Mouse (Mus musculus): ENCODE data around the gene Kcnd1. TPM values are rescaled to one million over a fixed set of nuclear protein-coding genes. Genes with fewer than 3 reads are reported as not detected.
"Not testable (repeated sequence)": the region's sequence is repeated elsewhere in the genome, so short reads cannot be mapped to it uniquely, and the experiment has no call there.

The Kcnd1 gene
- polyA plus RNA-seq, 1 experiment from 2014 or later, result 5.7 TPM

- Histone ChIP-seq H3K4me3 (replicated peaks) (no peak overlapping the region), H3K27ac (replicated peaks) (no peak overlapping the region), H3K9ac (replicated peaks) (no peak overlapping the region), H3K27me3 (replicated peaks) (no peaks in the 10 kb centered on the region), H3K4me2 (no peak overlapping the region), H3K4me1 (peaks cover 10% of the 10 kb centered on the region), H3K9me3 (replicated peaks) (no peaks in the 10 kb centered on the region), H3K36me3 (peaks cover 7% of the 10 kb centered on the region; the same call in 1 of the 2 replicates)
- ATAC-seq (ENCODE audit: low FRiP score), result no peak
- 35% methylated on average over 7 of the region's 7 CpGs for WGBS
These were observed 27.1 kb upstream of the Kcnd1 start for GRCm38 (mm10) chrX:7795016-7795415.

DNA sequence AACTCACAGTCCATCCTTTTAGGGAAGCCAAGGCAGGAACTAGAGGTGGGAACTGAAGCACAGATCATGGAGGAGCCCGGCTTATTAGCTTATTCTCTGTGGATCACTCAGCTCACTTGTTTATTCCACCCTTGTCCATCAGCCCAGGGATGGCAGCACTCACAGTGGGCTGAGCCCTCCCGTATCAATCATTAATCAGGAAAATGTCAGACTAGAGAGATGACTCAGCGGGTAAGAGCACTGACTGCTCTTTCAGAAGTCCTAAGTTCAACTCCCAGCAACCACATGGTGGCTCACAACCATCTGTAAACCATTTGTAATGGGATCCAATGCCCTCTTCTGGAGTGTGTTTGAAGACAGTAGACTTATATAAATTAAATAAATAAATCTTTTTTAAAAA, 24.8 kb upstream of the Kcnd1 start:
- no peak overlapping the region for H3K27ac ChIP-seq (replicated peaks)
- no peak overlapping the region for H3K4me3 ChIP-seq (replicated peaks)
- ATAC-seq (ENCODE audit: low FRiP score), result no peak
- H3K4me2 ChIP-seq, result no peak overlapping the region
- no peaks in the 10 kb centered on the region for H3K27me3 ChIP-seq (replicated peaks)
- no peaks in the 10 kb centered on the region for H3K4me1 ChIP-seq
- no peaks in the 10 kb centered on the region for H3K9me3 ChIP-seq (replicated peaks)
- H3K9ac ChIP-seq (replicated peaks), result no peak overlapping the region
- peaks cover 14% of the 10 kb centered on the region; the same call in 1 of the 2 replicates for H3K36me3 ChIP-seq
- 87% methylated on average over 3 of the region's 3 CpGs for WGBS

GRCm38 (mm10) chrX:7802157-7802556, 19.9 kb upstream of the Kcnd1 start:
- not testable (repeated sequence) for H3K4me2 ChIP-seq
- peaks cover 36% of the 10 kb centered on the region for H3K36me3 ChIP-seq

DNA sequence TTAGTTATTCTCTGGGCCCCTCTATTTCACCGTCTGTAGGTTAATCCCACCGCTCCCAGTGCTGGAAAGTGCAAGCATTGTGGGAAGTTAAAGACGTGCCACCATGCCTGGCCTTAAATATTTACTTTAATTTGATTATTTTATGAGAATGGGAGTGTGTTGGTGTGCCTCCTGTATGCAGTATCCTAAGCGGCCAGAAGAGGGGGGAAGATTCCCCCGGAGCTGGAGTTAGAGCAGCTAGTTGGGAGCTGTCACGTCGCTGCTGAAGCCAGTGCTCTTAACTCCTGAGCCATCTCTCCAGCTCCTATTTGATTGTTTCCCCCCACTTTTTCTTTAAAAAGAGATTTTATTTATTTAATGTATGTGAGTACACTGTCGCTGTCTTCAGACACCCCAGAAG, 7.1 kb upstream of the Kcnd1 start:
- not testable (repeated sequence) for H3K9ac ChIP-seq (replicated peaks); H3K4me3 ChIP-seq (replicated peaks); H3K4me1 ChIP-seq; H3K27ac ChIP-seq (replicated peaks); ATAC-seq (ENCODE audit: low FRiP score); H3K27me3 ChIP-seq (replicated peaks); H3K4me2 ChIP-seq; H3K9me3 ChIP-seq (replicated peaks)
- 61% methylated on average over 8 of the region's 8 CpGs for WGBS
- peaks cover 30% of the 10 kb centered on the region; the same call in 1 of the 2 replicates for H3K36me3 ChIP-seq

More at GRCm38 (mm10) chrX:7802157-7802556, 19.9 kb upstream of the Kcnd1 start:
- H3K9me3 ChIP-seq (replicated peaks); H3K4me3 ChIP-seq (replicated peaks); H3K4me1 ChIP-seq; H3K27ac ChIP-seq (replicated peaks); H3K27me3 ChIP-seq (replicated peaks); H3K9ac ChIP-seq (replicated peaks); ATAC-seq (ENCODE audit: low FRiP score): not testable (repeated sequence)
- WGBS, result 79% methylated on average over 2 of the region's 2 CpGs

GRCm38 (mm10) chrX:7837146-7837545, 15.1 kb downstream of the Kcnd1 start:
- Histone ChIP-seq H3K36me3 (no peaks in the 10 kb centered on the region), H3K27me3 (replicated peaks) (no peaks in the 10 kb centered on the region), H3K27ac (replicated peaks) (no peak overlapping the region), H3K4me2 (no peak overlapping the region), H3K4me3 (replicated peaks) (no peak overlapping the region), H3K9ac (replicated peaks) (no peak overlapping the region), H3K4me1 (no peaks in the 10 kb centered on the region), H3K9me3 (replicated peaks) (no peaks in the 10 kb centered on the region)
- WGBS, result 82% methylated on average over 1 of the region's 1 CpGs
- no peak for ATAC-seq (ENCODE audit: low FRiP score)

- peak overlapping the region; percentile 51 for H3K4me2 ChIP-seq
- peaks cover 29% of the 10 kb centered on the region for H3K4me1 ChIP-seq
- H3K27me3 ChIP-seq (replicated peaks), result no peaks in the 10 kb centered on the region
- ATAC-seq (ENCODE audit: low FRiP score), result no peak
- no peak overlapping the region for H3K9ac ChIP-seq (replicated peaks)
- H3K9me3 ChIP-seq (replicated peaks), result no peaks in the 10 kb centered on the region
- H3K36me3 ChIP-seq, result no peaks in the 10 kb centered on the region
- 27% methylated on average over 7 of the region's 7 CpGs for WGBS
- peak overlapping the region; percentile 68; the same call in 1 of the 2 replicates for H3K27ac ChIP-seq (replicated peaks)
- peak overlapping the region; percentile 65 for H3K4me3 ChIP-seq (replicated peaks)
These were observed 18.7 kb downstream of the Kcnd1 start for GRCm38 (mm10) chrX:7840842-7841162.

DNA sequence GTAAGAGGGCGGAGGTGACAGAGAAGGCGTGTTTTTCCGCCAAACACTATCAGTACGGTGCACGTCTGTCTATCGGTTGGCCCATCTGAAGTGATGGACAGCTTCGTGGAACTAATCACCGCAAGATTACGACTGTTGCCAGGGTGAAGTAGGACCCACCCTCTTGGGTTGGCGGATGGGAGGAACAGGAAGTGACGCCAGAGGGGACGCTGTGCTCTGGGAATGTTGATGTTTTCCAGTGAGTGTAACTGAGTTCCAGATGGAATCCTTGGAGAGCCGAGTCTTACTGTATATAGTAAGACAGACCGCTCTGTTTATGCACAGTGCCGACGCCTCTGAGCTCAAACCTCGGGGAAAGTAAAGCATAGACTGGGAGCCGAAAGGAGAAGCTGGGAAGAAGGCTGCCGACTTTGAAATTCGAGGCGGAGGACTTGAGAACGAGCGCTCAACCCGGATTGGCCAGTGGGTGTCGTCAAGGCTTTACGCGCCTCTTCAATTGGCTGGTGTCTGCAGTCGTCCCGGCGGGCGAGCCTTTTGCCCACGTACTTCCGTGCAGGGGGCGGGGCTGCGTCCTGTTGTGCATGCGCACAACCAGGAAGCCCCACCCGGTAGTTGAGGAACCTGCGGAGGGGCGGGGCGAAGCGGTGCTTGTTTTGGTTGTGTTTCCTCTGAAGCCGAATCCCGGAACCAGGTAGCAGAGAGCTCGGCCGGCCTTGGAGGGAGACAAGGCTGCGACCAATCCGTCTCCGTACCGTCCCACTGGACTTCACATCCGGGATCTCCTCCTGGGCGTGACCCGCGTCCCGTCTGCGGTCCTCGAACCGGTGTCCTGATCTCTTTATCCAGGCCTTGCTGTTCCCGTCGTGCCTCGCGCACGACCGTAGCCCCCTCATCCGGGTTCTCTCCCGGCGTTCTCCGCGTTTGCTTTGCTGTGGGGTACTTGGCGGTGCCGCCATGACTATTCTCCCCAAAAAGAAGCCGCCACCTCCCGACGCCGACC, 19.4 kb downstream of the Kcnd1 start, which contains the start of gene Otud5:
Gene Otud5, plus strand, starts transcription at position 202 of the 1,000 bp plus-strand sequence.
- Histone ChIP-seq H3K36me3 (no peaks in the 10 kb centered on the region), H3K27ac (replicated peaks) (peak within 1 kb of the TSS; percentile 92), H3K4me3 (replicated peaks) (peak within 1 kb of the TSS; percentile 65), H3K4me1 (peaks cover 29% of the 10 kb centered on the region), H3K9ac (replicated peaks) (peak within 1 kb of the TSS; percentile 72), H3K9me3 (replicated peaks) (no peaks in the 10 kb centered on the region), H3K4me2 (peak within 1 kb of the TSS; percentile 66), H3K27me3 (replicated peaks) (no peaks in the 10 kb centered on the region)
- peak; percentile 98 for ATAC-seq (ENCODE audit: low FRiP score)
- WGBS, result 18% methylated on average over 63 of the region's 74 CpGs

- 21% methylated on average over 40 of the region's 42 CpGs for WGBS
- peak overlapping the region; percentile 72 for H3K9ac ChIP-seq (replicated peaks)
- no peaks in the 10 kb centered on the region for H3K36me3 ChIP-seq
- peak overlapping the region; percentile 66 for H3K4me2 ChIP-seq
- ATAC-seq (ENCODE audit: low FRiP score), result no peak
- peaks cover 29% of the 10 kb centered on the region for H3K4me1 ChIP-seq
- H3K9me3 ChIP-seq (replicated peaks), result no peaks in the 10 kb centered on the region
- H3K4me3 ChIP-seq (replicated peaks), result peak overlapping the region; percentile 65
- peak overlapping the region; percentile 92 for H3K27ac ChIP-seq (replicated peaks)
- no peaks in the 10 kb centered on the region for H3K27me3 ChIP-seq (replicated peaks)
These were observed 20.2 kb downstream of the Kcnd1 start for GRCm38 (mm10) chrX:7842318-7842717.

DNA sequence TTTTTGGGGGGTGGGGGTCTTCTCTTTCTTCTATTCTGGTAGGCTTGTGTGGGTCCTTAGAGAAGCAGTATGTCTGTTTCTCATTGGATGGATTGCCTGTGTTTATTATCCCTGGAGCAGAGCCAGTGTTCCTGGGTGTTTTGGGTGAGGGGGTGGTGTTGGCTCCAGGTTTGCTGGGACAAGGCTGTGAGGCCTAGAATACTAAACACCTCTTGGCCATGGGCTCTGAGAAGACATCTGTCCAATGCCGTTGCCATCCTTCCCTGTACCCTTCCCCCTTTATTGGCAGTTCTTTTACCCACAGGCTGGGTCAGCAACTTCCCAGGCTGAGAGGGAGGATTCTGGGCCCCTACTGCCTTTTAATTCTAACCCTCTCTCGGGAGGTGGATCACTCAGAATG, 25.8 kb downstream of the Kcnd1 start:
- Histone ChIP-seq H3K27me3 (replicated peaks) (no peaks in the 10 kb centered on the region), H3K4me3 (replicated peaks) (no peak overlapping the region), H3K4me2 (no peak overlapping the region), H3K36me3 (no peaks in the 10 kb centered on the region), H3K9ac (replicated peaks) (no peak overlapping the region), H3K4me1 (peaks cover 27% of the 10 kb centered on the region), H3K27ac (replicated peaks) (no peak overlapping the region), H3K9me3 (replicated peaks) (no peaks in the 10 kb centered on the region)
- no peak; the same call in 1 of the 2 replicates for ATAC-seq (ENCODE audit: low FRiP score)
- 61% methylated on average over 2 of the region's 2 CpGs for WGBS

- H3K4me2 ChIP-seq, result no peak overlapping the region
- no peak overlapping the region for H3K9ac ChIP-seq (replicated peaks)
- no peaks in the 10 kb centered on the region for H3K27me3 ChIP-seq (replicated peaks)
- no peak for ATAC-seq (ENCODE audit: low FRiP score)
- WGBS, result 49% methylated on average over 2 of the region's 2 CpGs
- H3K4me1 ChIP-seq, result no peaks in the 10 kb centered on the region
- H3K9me3 ChIP-seq (replicated peaks), result no peaks in the 10 kb centered on the region
- H3K36me3 ChIP-seq, result no peaks in the 10 kb centered on the region
- H3K4me3 ChIP-seq (replicated peaks), result no peak overlapping the region
- no peak overlapping the region for H3K27ac ChIP-seq (replicated peaks)
These were observed 32.5 kb downstream of the Kcnd1 start for GRCm38 (mm10) chrX:7854578-7854977.

- Histone ChIP-seq H3K27ac (replicated peaks) (no peak overlapping the region), H3K27me3 (replicated peaks) (no peaks in the 10 kb centered on the region), H3K4me3 (replicated peaks) (no peak overlapping the region), H3K4me2 (no peak overlapping the region), H3K4me1 (no peaks in the 10 kb centered on the region), H3K36me3 (no peaks in the 10 kb centered on the region), H3K9me3 (replicated peaks) (no peaks in the 10 kb centered on the region), H3K9ac (replicated peaks) (no peak overlapping the region)
- WGBS, result 86% methylated on average over 3 of the region's 3 CpGs
- ATAC-seq (ENCODE audit: low FRiP score), result no peak
These were observed 37.2 kb downstream of the Kcnd1 start for GRCm38 (mm10) chrX:7859191-7859753.

DNA sequence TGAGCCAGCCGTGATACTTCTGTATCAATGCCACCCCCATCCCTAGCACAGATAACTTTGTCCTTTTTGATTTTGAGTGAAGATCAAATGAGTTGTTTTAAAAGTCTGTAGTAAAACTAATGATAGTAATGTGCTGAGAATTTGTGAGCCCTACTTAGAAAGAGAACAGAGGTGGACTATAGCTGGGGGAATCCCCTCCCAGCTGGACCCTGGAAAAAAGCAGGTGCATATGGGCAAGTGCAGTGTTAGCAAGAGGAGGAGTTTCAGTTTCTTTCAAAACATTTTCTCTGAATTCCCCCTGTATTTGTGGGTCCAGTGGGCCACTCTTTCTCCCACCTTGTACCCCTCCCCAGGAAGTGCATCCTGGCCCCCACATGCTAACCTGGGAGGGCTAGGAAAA, 41.1 kb downstream of the Kcnd1 start:
- 89% methylated on average over 1 of the region's 1 CpGs for WGBS
- Histone ChIP-seq H3K4me1 (no peaks in the 10 kb centered on the region), H3K9ac (replicated peaks) (no peak overlapping the region), H3K4me3 (replicated peaks) (no peak overlapping the region), H3K36me3 (0 out of 2 replicates have a peak, but pooled peaks cover 3% of the 10 kb centered on the region), H3K27ac (replicated peaks) (no peak overlapping the region), H3K9me3 (replicated peaks) (no peaks in the 10 kb centered on the region), H3K27me3 (replicated peaks) (no peaks in the 10 kb centered on the region), H3K4me2 (no peak overlapping the region)
- ATAC-seq (ENCODE audit: low FRiP score), result no peak
